Mouse (Mus musculus) heart, embryonic 14.5 days (tissue): ENCODE measurements around the gene Il13ra1. TPM values are rescaled to one million over a fixed set of nuclear protein-coding genes. Genes with fewer than 3 reads are reported as not detected.

Experiments
- ATAC-seq: fragments of 200-750 bp; cut with Nextera tagmentation; 2 replicates; pipeline ENCODE4 v1.8.0; 2017; ENCODE audit warnings: low read depth, moderate TSS enrichment; ENCODE audit not compliant: insufficient number of reproducible peaks, insufficient read depth, low FRiP score
- H3K27ac ChIP-seq, 2 experiments: fragments of 200-500 bp in 1 of 2; fragments of 300-500 bp in 1 of 2; sonication (generic) in 1 of 2; replicated peaks in 1 of 2; 2 replicates each; pipeline ENCODE4 v1.5.1; 2012 to 2014; ENCODE audit warnings: low read depth in 2 of 2, low read length in 2 of 2, control low read depth in 1 of 2, mild to moderate bottlenecking in 1 of 2, mixed read lengths in 1 of 2; ENCODE audit not compliant: control insufficient read depth in 1 of 2, insufficient read depth in 1 of 2
- H3K27me3 ChIP-seq: fragments of 300-500 bp; sonication (generic); 2 replicates; pipeline ENCODE4 v1.6.1; 2014; ENCODE audit warnings: mild to moderate bottlenecking, low read length, control low read depth; ENCODE audit not compliant: control insufficient read depth, insufficient read depth
- H3K36me3 ChIP-seq: fragments of 300-500 bp; sonication (generic); 2 replicates; pipeline ENCODE4 v1.6.1; 2014; ENCODE audit warnings: mild to moderate bottlenecking, control low read depth, low read length, mixed read lengths; ENCODE audit not compliant: control insufficient read depth, insufficient read depth
- H3K4me1 ChIP-seq, 2 experiments: fragments of 200-500 bp in 1 of 2; fragments of 300-500 bp in 1 of 2; sonication (generic) in 1 of 2; 2 replicates each; pipeline ENCODE4 v1.6.1; 2012 to 2014; ENCODE audit warnings: low read length in 2 of 2, control low read depth in 1 of 2, mixed read lengths in 1 of 2; ENCODE audit not compliant: control insufficient read depth in 2 of 2, insufficient read depth in 2 of 2
- H3K4me2 ChIP-seq: fragments of 300-500 bp; sonication (generic); 2 replicates; pipeline ENCODE4 v1.6.1; 2014; ENCODE audit warnings: mild to moderate bottlenecking, low read length
- H3K4me3 ChIP-seq, 2 experiments: fragments of 200-500 bp in 1 of 2; fragments of 300-500 bp in 1 of 2; sonication (generic) in 1 of 2; 2 replicates each; pipeline ENCODE4 v1.5.1; 2012 to 2014; ENCODE audit warnings: low read length in 2 of 2, mild to moderate bottlenecking in 2 of 2, control low read depth in 1 of 2, low read depth in 1 of 2, moderate library complexity in 1 of 2; ENCODE audit not compliant: control insufficient read depth in 1 of 2, insufficient read depth in 1 of 2
- H3K9ac ChIP-seq: fragments of 300-500 bp; sonication (generic); 2 replicates; pipeline ENCODE4 v1.6.1; 2014; ENCODE audit warnings: mild to moderate bottlenecking, low read length
- H3K9me3 ChIP-seq: fragments of 300-500 bp; sonication (generic); 2 replicates; pipeline ENCODE4 v1.6.1; 2016; ENCODE audit warnings: low read length, control low read depth; ENCODE audit not compliant: control insufficient read depth
- WGBS: fragments of 180-500 bp; shearing (Covaris S2); extraction: QIAGEN DNeasy Blood & Tissue Kit; methylation state at CpG from one replicate; pipeline ENCODE4 v1.1.7; 2014; 5-methylcytosine and 5-hydroxymethylcytosine counted together
- polyA plus RNA-seq: library from polyadenylated mRNA; unstranded; fragments of >200 nt; fragmentation: Nextera tagmentation; extraction: Ambion mirVana; gene quantifications from 2 replicates; pipeline ENCODE4 v1.2.1, GENCODE M21; 2014

Gene Il13ra1
- polyA plus RNA-seq, 1 experiment from 2014 or later = 38.1 TPM

DNA sequence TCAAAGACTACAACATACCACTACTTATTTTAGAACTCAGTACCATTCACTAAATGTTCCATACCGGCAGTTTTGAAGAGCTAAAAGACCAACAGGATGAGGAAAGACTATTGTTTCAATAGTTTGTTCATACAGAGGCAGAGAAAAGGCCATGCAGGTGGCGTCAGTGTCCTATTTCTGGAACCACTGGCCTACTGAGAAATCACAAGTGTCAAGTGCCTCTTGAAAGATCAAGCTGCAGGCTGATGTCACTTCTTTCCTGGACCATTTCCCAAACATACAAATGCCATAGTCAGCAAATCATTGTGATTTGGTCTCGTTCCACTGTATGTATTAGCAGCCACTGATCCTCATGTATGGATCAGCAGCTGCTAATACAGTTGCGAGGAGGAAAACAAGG lies 34.8 kb downstream of the Il13ra1 start:
- no peak overlapping the region for H3K9ac ChIP-seq
- ATAC-seq = no peak
- H3K27ac ChIP-seq = peak overlapping the region; percentile 68 to 75
- 29% methylated on average over 4 of the region's 4 CpGs for WGBS
- no peaks in the 10 kb centered on the region for H3K27me3 ChIP-seq
- no peak overlapping the region for H3K4me3 ChIP-seq
- H3K4me1 ChIP-seq = peaks cover 0 to 5% of the 10 kb centered on the region in 2 experiments; a peak in 2 of 4 replicates
- no peak overlapping the region for H3K4me2 ChIP-seq
- H3K9me3 ChIP-seq = no peaks in the 10 kb centered on the region
- H3K36me3 ChIP-seq = 0 out of 2 replicates have a peak, but pooled peaks cover 6% of the 10 kb centered on the region

DNA sequence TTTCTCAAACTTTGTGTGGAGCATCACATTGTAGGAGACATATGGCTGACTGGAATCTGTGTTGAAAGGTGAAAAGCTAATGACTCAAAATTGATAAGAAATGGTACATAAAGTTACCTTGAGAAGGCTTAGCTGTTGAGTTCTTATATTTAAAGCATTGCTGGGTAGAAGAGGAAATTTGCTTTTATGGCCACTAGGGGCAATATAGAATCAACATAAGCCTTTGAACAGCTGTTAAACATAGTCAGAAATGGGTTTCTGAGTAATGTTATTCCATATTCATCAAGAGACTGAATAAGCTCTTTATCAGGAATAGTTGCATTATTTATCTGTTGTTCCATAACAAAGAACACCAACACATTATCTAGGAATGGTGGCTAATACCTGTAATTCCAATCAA lies 38.2 kb downstream of the Il13ra1 start:
- Histone ChIP-seq H3K36me3 (0 out of 2 replicates have a peak, but pooled peaks cover 6% of the 10 kb centered on the region), H3K27me3 (no peaks in the 10 kb centered on the region), H3K27ac (no peak overlapping the region), H3K4me3 (no peak overlapping the region), H3K4me1 (peaks cover 0 to 5% of the 10 kb centered on the region in 2 experiments; a peak in 2 of 4 replicates), H3K4me2 (no peak overlapping the region), H3K9ac (no peak overlapping the region), H3K9me3 (no peaks in the 10 kb centered on the region)
- no peak for ATAC-seq

DNA sequence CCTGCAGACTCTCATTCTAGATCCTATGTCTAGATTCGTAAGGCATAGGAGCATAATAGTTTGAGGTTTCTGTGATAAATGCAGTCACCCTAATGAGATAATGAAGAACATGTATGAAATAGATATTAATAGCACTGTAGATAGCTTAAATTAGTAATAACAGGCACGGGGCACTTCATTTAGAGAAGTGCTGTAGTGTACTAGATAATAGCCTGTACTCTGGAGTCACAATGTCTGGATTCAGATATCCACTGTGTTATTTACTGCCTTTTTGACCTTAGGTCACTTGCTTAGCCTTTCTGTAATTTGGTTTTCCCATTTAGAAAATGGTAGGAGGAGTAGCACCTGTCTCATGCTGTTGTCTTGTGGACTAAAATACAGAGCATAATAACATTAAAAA lies 44.8 kb downstream of the Il13ra1 start:
- no peak for ATAC-seq
- Histone ChIP-seq H3K9me3 (no peaks in the 10 kb centered on the region), H3K4me1 (peaks cover 0 to 2% of the 10 kb centered on the region in 2 experiments; a peak in 1 of 4 replicates), H3K36me3 (no peaks in the 10 kb centered on the region), H3K27ac (peak overlapping the region in 1 of 2 experiments; percentile 53; a peak in 2 of 4 replicates), H3K4me3 (no peak overlapping the region), H3K4me2 (no peak overlapping the region), H3K9ac (no peak overlapping the region), H3K27me3 (no peaks in the 10 kb centered on the region)
- 40% methylated on average over 2 of the region's 2 CpGs for WGBS

DNA sequence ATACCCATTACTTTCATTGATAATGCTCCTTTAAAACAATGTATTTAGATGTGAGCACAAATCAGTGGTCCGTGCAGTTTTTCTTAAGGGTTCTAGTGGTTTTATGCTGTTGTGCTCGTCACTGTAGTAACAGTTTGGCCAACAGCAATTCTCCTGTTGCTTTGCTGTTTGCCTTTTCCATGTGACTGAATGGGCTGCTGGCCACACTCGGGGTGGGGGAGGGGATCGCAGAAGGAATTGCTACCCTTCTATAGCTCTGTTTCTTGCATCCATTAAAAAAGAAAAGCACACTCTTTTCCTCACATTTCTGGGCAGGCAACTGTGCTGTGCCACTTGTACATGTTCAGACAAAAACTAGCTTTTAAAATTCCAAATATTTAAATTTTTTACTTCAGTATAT lies 49.7 kb downstream of the Il13ra1 start:
- ATAC-seq = no peak
- Histone ChIP-seq H3K27ac (no peak overlapping the region), H3K9me3 (no peaks in the 10 kb centered on the region), H3K4me3 (no peak overlapping the region), H3K4me1 (no peaks in the 10 kb centered on the region), H3K9ac (no peak overlapping the region), H3K4me2 (no peak overlapping the region), H3K27me3 (no peaks in the 10 kb centered on the region), H3K36me3 (no peaks in the 10 kb centered on the region)
- 39% methylated on average over 4 of the region's 4 CpGs for WGBS

DNA sequence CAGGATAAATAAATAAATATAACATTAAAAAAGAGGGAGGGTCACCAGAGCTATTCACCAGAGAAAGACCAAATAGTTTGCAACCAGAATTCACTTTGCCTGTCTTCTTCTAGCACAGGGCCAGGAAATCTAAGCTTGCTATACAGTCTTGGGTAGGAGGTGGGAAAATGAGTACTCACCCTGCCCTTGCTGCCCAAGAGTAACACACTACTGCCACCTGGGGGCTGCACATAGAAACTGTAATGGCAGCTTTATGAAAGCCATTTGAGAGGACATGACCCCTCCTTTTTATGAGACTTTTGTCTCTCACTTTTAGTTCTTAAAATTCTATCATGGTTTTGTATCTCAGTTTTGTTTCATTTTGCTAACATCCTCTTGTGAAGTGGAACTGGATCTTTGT lies 71.7 kb downstream of the Il13ra1 start:
- ATAC-seq = no peak

DNA sequence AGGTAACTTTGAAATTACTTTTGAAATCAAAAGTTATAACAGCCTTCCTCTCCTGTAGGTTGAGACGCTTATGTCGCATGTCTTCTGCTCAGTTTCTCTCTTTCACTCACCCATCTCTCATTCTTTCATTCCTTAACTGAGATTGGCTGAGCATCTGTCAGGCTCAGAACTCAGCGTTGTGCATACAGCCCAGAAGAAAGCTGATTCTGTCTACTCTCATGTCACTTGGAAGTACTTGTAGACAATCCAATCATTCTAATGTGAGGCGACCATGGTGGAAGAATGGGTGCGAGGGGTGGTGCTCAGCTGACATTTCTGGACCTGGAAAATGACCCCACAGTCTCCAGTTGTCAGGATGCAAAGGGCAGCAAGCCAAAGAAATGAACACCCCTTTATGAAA lies 74.1 kb downstream of the Il13ra1 start:
- Histone ChIP-seq H3K27me3 (no peaks in the 10 kb centered on the region), H3K9me3 (no peaks in the 10 kb centered on the region), H3K27ac (no peak overlapping the region), H3K4me2 (no peak overlapping the region), H3K9ac (no peak overlapping the region), H3K4me1 (no peaks in the 10 kb centered on the region), H3K36me3 (no peaks in the 10 kb centered on the region), H3K4me3 (no peak overlapping the region)
- no peak for ATAC-seq
- WGBS = 52% methylated on average over 5 of the region's 5 CpGs

More for the DNA sequence above, 71.7 kb downstream of the Il13ra1 start:
- H3K9me3 ChIP-seq = no peaks in the 10 kb centered on the region
- H3K36me3 ChIP-seq = no peaks in the 10 kb centered on the region
- H3K4me1 ChIP-seq = no peaks in the 10 kb centered on the region
- H3K4me3 ChIP-seq = no peak overlapping the region
- no peak overlapping the region for H3K9ac ChIP-seq
- H3K27me3 ChIP-seq = no peaks in the 10 kb centered on the region
- no peak overlapping the region for H3K4me2 ChIP-seq
- no peak overlapping the region for H3K27ac ChIP-seq

DNA sequence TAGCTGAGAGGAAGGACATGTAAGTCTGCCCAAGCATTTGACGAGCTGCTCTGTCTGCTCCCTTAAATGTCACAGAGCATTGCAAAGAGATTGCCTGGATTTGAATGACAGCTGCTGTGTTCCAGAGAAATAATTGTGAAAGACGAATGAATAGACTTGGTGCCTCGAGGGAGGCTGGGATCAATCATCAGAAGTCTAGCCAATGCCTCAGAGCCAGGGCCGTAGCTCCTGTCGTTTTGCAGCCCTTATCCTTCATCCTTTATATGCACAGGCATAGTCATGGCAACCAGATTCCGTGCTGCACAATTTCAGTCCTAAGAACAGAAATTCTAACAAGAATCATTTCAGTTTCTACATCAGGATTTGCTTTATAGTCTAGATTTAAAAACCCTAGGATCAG lies 74.5 kb downstream of the Il13ra1 start:
- no peaks in the 10 kb centered on the region for H3K36me3 ChIP-seq
- no peak overlapping the region for H3K4me3 ChIP-seq
- H3K4me1 ChIP-seq = no peaks in the 10 kb centered on the region
- no peaks in the 10 kb centered on the region for H3K9me3 ChIP-seq
- 47% methylated on average over 6 of the region's 6 CpGs for WGBS
- H3K9ac ChIP-seq = no peak overlapping the region
- H3K4me2 ChIP-seq = no peak overlapping the region
- no peaks in the 10 kb centered on the region for H3K27me3 ChIP-seq
- no peak for ATAC-seq
- no peak overlapping the region for H3K27ac ChIP-seq

DNA sequence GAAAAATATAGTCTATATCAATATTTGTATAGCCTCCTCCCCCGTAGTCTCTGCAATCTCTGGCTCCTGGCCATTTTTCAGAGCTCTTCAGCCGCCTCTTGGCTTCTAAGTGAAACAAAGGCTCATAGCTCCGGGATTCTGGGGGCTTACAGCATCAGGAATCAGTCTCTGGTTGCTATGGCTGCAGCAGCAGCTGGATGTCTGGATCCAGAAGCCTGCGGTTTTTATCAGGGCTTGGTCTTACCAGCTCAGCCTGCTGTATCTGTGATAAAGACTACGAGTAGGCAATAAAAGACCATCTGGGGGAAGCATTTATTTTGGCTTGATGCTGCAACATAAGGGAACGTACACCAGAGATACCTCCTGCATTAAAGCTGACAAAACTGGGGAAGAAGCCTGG lies 82.0 kb downstream of the Il13ra1 start:
- no peaks in the 10 kb centered on the region; a peak in 1 of 4 replicates for H3K4me1 ChIP-seq
- no peaks in the 10 kb centered on the region for H3K36me3 ChIP-seq
- no peak for ATAC-seq
- H3K4me2 ChIP-seq = no peak overlapping the region
- H3K27me3 ChIP-seq = no peaks in the 10 kb centered on the region
- 24% methylated on average over 6 of the region's 6 CpGs for WGBS
- H3K9ac ChIP-seq = no peak overlapping the region
- no peak overlapping the region for H3K27ac ChIP-seq
- no peaks in the 10 kb centered on the region for H3K9me3 ChIP-seq
- no peak overlapping the region for H3K4me3 ChIP-seq
